Mouse (Mus musculus) forebrain, postnatal 0 days (tissue): ENCODE measurements at regions not wholly inside any gene's neighbourhood (a gene's known extent, or its start where the extent isn't known, plus 50 kb on each side); places are given as distances from the start of the nearest gene placed in this dataset.
A peak's percentile ranks its signal among the peaks of the same experiment; 100 is the strongest.

ENCODE experiments used
- ATAC-seq: fragments of 200-750 bp; cut with Nextera tagmentation; 2 replicates; pipeline ENCODE4 v1.8.0; 2017; ENCODE audit warnings: mild to moderate bottlenecking, moderate library complexity
- DNase-seq: peaks from one replicate; pipeline ENCODE4 v3.0.0-alpha.2; 2015
- H3K27ac ChIP-seq: fragments of 300-500 bp; sonication (generic); 2 replicates; pipeline ENCODE4 v1.5.1; 2014; ENCODE audit warnings: low read depth, mild to moderate bottlenecking, antibody characterized with exemption, low read length, moderate library complexity, mixed read lengths
- H3K27me3 ChIP-seq: fragments of 300-500 bp; sonication (generic); 2 replicates; pipeline ENCODE4 v1.6.1; 2014; ENCODE audit warnings: mild to moderate bottlenecking, low read length, mixed read lengths; ENCODE audit not compliant: insufficient read depth
- H3K36me3 ChIP-seq: fragments of 300-500 bp; sonication (generic); 2 replicates; pipeline ENCODE4 v1.6.1; 2014; ENCODE audit warnings: mild to moderate bottlenecking, moderate library complexity; ENCODE audit not compliant: insufficient read depth
- H3K4me1 ChIP-seq: fragments of 300-500 bp; sonication (generic); 2 replicates; pipeline ENCODE4 v1.6.1; 2014; ENCODE audit warnings: antibody characterized with exemption; ENCODE audit not compliant: insufficient read depth
- H3K4me2 ChIP-seq: fragments of 300-500 bp; sonication (generic); 2 replicates; pipeline ENCODE4 v1.6.1; 2014; ENCODE audit warnings: low read depth, mild to moderate bottlenecking, moderate library complexity
- H3K4me3 ChIP-seq: fragments of 300-500 bp; sonication (generic); 2 replicates; pipeline ENCODE4 v1.5.1; 2014; ENCODE audit warnings: low read depth, low read length, mixed read lengths
- H3K9ac ChIP-seq: fragments of 300-500 bp; sonication (generic); 2 replicates; pipeline ENCODE4 v1.6.1; 2014; ENCODE audit warnings: mild to moderate bottlenecking
- H3K9me3 ChIP-seq: fragments of 300-500 bp; sonication (generic); 2 replicates; pipeline ENCODE4 v1.6.1; 2016; ENCODE audit warnings: low read length
- CTCF ChIP-seq: sonication (generic); IDR thresholded peaks from 2 replicates; pipeline ENCODE4 v1.5.1; 2016; ENCODE audit warnings: antibody characterized with exemption, control low read depth, low read depth
- WGBS: fragments of 180-500 bp; shearing (Covaris S2); extraction: QIAGEN DNeasy Blood & Tissue Kit; methylation state at CpG from one replicate; pipeline ENCODE4 v1.1.7; 2014; 5-methylcytosine and 5-hydroxymethylcytosine counted together

DNA sequence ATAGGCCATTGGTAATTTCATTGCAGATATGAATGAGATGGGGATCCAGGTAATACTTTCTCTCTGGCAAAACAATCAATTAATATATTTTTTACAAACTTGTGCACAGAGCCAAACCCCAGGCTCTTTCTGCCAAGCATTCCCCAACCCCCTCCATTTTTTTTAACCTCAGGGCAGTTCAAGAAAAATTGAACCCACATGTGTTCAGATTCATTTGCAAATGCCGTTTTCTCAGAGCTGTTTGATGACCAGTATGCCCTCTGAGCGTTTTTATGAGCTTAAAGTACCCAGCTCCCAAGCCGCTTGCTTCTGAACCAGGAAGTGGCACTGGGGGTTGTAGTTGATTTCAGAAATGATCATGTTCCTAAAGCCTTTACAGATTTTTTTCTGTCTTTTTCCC lies 611.4 kb upstream of the Clint1 start:
- Histone ChIP-seq H3K9me3 (no peaks in the 10 kb centered on the region), H3K4me2 (no peak overlapping the region), H3K27ac (no peak overlapping the region), H3K4me3 (no peak overlapping the region), H3K27me3 (no peaks in the 10 kb centered on the region), H3K9ac (no peak overlapping the region), H3K4me1 (no peaks in the 10 kb centered on the region), H3K36me3 (no peaks in the 10 kb centered on the region)
- DNase-seq, result no peak
- WGBS, result 64% methylated on average over 3 of the region's 3 CpGs
- no peak for ATAC-seq
- TF ChIP-seq CTCF, result no peak

DNA sequence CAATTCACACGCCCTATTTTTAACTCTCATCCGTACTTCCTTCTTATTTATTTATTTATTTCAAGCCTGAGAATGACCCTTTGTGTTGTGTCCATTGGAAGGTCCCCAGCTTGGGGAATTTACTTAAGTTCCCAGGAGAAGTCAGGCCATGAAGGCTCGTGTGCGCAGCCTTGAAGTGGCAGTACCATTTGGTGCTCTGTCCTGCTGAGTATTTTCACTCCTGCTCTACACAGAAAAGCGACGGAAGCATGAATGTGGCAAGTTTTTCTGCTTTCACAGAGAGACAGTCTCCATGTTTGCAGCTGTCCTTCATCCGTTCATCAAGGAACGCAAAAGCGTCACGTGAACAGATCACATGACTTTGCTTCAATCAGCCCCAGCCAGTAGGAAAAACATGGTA lies 610.2 kb upstream of the Clint1 start:
- Histone ChIP-seq H3K36me3 (no peaks in the 10 kb centered on the region), H3K4me3 (no peak overlapping the region), H3K27me3 (no peaks in the 10 kb centered on the region), H3K9me3 (no peaks in the 10 kb centered on the region), H3K4me2 (no peak overlapping the region), H3K27ac (no peak overlapping the region), H3K4me1 (no peaks in the 10 kb centered on the region), H3K9ac (no peak overlapping the region)
- DNase-seq (no peak), ATAC-seq (no peak)
- no peak for TF ChIP-seq CTCF
- WGBS, result 77% methylated on average over 10 of the region's 10 CpGs

DNA sequence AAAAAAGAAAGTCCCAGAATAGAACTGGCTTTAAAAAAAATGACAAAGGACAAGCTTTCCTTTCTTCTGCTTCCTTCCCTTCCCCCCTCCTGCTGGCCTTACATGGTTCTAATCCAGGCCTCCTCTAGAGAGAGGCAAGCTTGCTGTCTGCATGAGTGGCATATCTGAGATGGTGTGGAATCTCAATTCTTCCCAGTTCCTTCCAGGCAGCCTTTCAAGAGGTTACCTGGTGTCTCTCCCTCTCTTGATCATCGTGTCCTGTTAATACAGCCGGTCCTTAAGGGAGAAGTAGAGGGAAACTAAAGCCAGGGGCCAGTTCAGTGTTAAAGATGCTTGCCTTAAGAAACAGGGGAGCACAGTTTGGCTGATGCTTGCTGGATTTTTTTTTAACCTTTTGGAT lies 607.1 kb upstream of the Clint1 start:
- no peak overlapping the region for H3K4me3 ChIP-seq
- no peaks in the 10 kb centered on the region for H3K4me1 ChIP-seq
- H3K27me3 ChIP-seq, result no peaks in the 10 kb centered on the region
- WGBS, result 81% methylated on average over 2 of the region's 2 CpGs
- H3K9ac ChIP-seq, result no peak overlapping the region
- H3K36me3 ChIP-seq, result no peaks in the 10 kb centered on the region
- no peaks in the 10 kb centered on the region for H3K9me3 ChIP-seq
- H3K27ac ChIP-seq, result no peak overlapping the region
- ATAC-seq, result no peak
- no peak overlapping the region for H3K4me2 ChIP-seq
- no peak for DNase-seq
- TF ChIP-seq CTCF, result no peak

- no peak for TF ChIP-seq CTCF
- Histone ChIP-seq H3K9ac (no peak overlapping the region), H3K9me3 (no peaks in the 10 kb centered on the region), H3K4me2 (no peak overlapping the region), H3K4me1 (no peaks in the 10 kb centered on the region), H3K27ac (no peak overlapping the region), H3K4me3 (no peak overlapping the region), H3K36me3 (no peaks in the 10 kb centered on the region), H3K27me3 (no peaks in the 10 kb centered on the region)
- no peak for ATAC-seq
- no peak for DNase-seq
These were observed 595.8 kb upstream of the Clint1 start for GRCm38 (mm10) chr11:45256019-45256418.

DNA sequence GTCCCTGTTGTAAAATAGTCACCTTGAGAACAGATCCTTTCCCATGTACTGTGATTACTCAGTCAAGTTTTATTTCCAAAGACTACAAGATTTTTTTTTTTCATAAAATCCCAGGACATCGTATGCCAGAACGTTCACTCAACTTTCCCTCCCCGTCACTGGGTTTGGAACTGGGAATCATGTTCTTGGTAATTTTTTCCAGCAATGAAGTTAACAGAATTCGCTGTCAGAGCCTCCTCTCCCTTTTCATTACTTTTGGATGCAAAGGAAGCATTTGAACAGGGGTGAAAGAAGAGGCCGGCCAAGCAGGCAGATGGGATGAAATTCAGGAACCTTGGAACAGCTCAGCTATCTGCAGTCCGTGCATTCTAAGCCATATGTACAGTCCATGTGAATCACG lies 589.7 kb upstream of the Clint1 start:
- no peak for TF ChIP-seq CTCF
- H3K9me3 ChIP-seq, result no peaks in the 10 kb centered on the region
- no peak overlapping the region for H3K27ac ChIP-seq
- 67% methylated on average over 7 of the region's 7 CpGs for WGBS
- no peaks in the 10 kb centered on the region for H3K4me1 ChIP-seq
- no peak overlapping the region for H3K4me3 ChIP-seq
- no peak overlapping the region for H3K4me2 ChIP-seq
- H3K36me3 ChIP-seq, result no peaks in the 10 kb centered on the region
- DNase-seq, result no peak
- H3K27me3 ChIP-seq, result no peaks in the 10 kb centered on the region
- no peak for ATAC-seq
- H3K9ac ChIP-seq, result no peak overlapping the region

GRCm38 (mm10) chr11:45264001-45264400 lies 587.9 kb upstream of the Clint1 start:
- Histone ChIP-seq H3K4me3 (no peak overlapping the region), H3K4me1 (no peaks in the 10 kb centered on the region), H3K27ac (no peak overlapping the region), H3K27me3 (no peaks in the 10 kb centered on the region), H3K9me3 (no peaks in the 10 kb centered on the region), H3K36me3 (no peaks in the 10 kb centered on the region), H3K4me2 (no peak overlapping the region), H3K9ac (no peak overlapping the region)
- ATAC-seq, result no peak
- WGBS, result 58% methylated on average over 3 of the region's 3 CpGs
- no peak for TF ChIP-seq CTCF
- DNase-seq, result no peak

DNA sequence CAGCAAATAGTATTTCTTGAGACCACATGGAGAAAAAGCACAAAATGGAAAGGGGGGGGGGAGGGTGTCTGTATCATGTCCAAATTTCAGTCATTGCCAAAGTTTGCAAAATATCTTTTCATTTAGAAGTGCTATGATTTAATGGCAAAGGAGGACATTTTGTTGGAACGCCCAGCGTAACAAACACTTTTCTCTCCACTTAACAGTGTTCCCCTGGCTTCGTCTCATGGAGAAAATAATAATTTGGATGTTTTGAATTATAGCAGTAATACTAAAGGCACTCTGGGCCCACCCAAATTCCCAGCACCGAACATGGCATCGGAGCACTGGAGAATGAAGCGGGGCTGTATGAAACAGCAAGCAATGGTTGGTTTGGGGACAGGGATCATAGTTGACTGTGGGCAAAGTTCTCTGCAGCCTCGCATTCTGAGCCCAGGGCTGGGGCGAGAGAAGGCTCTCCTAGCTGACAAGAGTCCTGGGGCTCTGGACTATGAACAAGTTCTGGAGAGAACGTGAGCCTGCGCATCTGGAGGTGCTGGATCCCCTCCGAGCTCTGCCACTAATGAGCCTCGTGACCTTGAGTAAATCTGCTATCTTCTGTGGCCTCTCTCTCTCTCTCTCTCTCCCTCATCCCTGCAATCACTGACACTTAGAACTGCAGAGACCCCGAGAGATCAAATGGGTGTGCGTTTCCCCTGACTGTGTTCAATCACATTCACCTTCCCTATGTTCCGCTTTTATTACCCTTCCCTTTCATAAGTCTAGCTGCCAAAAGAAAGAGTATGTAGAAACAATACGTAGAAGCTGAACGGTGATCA lies 586.5 kb upstream of the Clint1 start:
- H3K4me3 ChIP-seq, result no peak overlapping the region
- H3K4me1 ChIP-seq, result no peaks in the 10 kb centered on the region
- peak; percentile 6; the same call in 1 of the 2 replicates for ATAC-seq
- no peak overlapping the region for H3K9ac ChIP-seq
- no peak overlapping the region for H3K4me2 ChIP-seq
- no peak for TF ChIP-seq CTCF
- H3K36me3 ChIP-seq, result no peaks in the 10 kb centered on the region
- no peak overlapping the region for H3K27ac ChIP-seq
- DNase-seq, result no peak
- H3K9me3 ChIP-seq, result no peaks in the 10 kb centered on the region
- no peaks in the 10 kb centered on the region for H3K27me3 ChIP-seq
- 67% methylated on average over 17 of the region's 17 CpGs for WGBS

DNA sequence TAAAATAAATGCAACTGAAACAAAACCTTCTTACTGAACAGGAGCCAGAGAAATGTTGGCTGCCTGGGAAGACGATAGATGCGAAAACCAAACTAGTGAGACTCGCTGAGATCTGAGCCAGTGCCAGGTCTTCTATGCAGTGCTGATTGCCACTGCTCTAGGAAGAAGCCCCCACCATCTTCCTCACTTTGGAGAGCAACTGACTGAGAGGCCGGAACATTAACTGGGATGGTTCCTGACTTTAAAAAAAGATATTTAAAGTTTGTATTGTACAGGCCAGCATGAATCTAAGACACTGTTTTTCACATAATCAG lies 585.9 kb upstream of the Clint1 start:
- no peaks in the 10 kb centered on the region for H3K9me3 ChIP-seq
- DNase-seq (peak; percentile 67), ATAC-seq (peak; percentile 77)
- no peak overlapping the region for H3K4me3 ChIP-seq
- no peak overlapping the region for H3K4me2 ChIP-seq
- no peak overlapping the region for H3K27ac ChIP-seq
- 49% methylated on average over 4 of the region's 4 CpGs for WGBS
- no peak for TF ChIP-seq CTCF
- no peaks in the 10 kb centered on the region for H3K4me1 ChIP-seq
- H3K36me3 ChIP-seq, result no peaks in the 10 kb centered on the region
- H3K9ac ChIP-seq, result no peak overlapping the region
- H3K27me3 ChIP-seq, result no peaks in the 10 kb centered on the region
